Mouse (Mus musculus) fibroblast of lung, adult 2 months (primary cell): ENCODE results near the gene Kcnc3.

Experiments
- DNase-seq: peaks from one replicate; pipeline ENCODE4 v3.0.0-alpha.2; 2011; ENCODE audit warnings: low read depth

The Kcnc3 gene

DNA sequence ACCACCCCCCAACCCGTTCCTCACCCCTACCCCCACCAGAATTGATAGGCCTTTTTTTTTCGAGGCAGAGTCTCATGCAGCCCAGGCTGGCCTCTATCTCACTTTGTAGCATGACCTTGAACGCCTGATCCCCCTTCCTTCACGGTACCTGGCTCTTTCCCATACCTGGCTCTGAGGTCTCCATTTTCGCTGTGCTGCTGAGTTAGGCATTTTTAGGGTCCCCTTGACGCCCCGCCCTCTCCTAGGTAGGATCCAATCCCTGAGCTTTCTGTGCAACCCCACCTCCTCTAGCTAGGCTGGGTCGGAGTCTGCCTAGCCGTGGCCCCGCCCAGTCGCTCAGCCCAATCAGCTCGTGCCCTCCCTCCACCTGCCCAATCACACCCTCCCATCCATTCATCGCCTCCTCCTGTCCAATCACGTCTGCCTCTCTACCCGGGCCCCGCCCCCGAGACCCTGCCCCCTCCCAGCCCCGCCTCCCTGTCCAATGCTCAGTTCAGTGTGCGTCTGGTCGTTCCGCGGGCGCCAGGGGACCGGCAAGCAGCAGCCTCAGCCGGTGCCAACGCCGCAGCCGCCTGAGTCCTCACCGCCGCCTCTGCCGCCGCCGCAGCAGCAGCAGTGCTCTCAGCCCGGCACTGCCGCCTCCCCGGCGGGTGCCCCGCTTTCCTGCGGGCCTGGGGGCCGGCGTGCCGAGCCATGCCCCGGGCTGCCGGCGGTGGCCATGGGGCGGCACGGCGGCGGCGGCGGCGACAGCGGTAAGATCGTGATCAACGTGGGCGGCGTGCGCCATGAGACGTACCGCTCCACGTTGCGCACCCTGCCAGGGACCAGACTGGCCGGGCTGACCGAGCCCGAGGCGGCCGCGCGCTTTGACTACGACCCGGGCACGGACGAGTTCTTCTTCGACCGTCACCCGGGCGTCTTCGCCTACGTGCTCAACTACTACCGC is at the start of gene Kcnc3:
TSS of gene Kcnc3 (plus strand) at position 263 of the 946 bp plus-strand sequence.
- peak; percentile 51 for DNase-seq

DNA sequence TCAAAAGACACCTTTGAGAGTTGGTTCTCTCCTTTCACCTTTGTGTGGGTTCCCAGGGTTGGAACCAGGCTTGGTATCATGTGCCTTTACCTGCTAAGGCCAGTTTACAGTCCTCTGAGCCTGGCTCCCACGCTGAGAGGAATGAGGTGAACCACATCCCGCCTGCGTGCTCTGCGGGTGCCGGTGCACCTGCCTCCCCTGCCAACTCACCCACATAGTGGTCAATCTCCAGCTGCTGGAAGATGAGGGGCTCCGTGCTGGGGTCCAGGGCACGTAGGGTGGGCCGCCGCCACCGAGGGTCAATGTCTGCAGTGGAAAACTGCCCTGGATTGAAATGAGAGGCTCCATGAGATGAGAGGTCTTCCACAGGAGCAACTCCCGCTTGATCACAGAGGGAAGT is 47.9 kb upstream of the Kcnc3 start:
- DNase-seq: no peak

GRCm38 (mm10) chr7:44543071-44543470 is 47.4 kb upstream of the Kcnc3 start:
- DNase-seq: no peak

DNA sequence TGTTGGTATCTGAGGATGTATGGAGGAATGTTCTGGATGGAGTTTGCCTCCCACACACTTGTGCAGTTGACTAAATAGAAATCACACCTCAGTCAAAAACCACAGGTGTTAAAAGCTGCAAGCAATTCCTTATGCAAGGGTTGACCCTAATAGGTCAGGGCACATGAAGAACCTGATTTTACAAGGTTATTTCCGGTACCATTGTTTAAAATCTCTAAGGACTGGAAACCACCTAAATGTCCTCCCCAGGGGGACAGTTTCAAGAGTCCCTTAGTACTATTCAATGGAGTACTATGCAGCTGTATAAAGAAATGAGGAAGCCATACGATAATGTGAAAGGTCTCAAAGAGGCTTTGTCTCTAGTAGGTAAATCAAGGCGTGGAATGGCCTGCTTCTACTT is 44.2 kb upstream of the Kcnc3 start:
- no peak for DNase-seq

DNA sequence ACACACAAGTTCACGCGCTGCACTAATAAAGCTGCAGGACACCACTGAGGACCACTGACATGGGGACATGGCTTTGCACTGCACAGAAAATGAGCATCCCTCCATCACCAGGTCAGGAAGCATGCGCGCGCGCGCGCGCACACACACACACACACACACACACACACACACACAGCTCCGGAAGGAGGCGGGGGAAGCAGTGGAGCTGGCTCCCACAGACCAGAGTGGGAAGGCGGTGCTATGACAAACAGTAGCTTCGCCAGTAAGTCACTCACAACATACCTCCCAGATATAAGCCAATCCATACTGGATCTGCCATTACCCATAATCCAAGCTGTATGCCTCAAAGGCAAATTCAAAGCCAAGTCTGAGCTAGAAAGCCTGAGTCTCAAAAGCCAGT is 43.4 kb upstream of the Kcnc3 start:
- DNase-seq: no peak

GRCm38 (mm10) chr7:44547725-44548124 is 42.7 kb upstream of the Kcnc3 start:
- no peak for DNase-seq

DNA sequence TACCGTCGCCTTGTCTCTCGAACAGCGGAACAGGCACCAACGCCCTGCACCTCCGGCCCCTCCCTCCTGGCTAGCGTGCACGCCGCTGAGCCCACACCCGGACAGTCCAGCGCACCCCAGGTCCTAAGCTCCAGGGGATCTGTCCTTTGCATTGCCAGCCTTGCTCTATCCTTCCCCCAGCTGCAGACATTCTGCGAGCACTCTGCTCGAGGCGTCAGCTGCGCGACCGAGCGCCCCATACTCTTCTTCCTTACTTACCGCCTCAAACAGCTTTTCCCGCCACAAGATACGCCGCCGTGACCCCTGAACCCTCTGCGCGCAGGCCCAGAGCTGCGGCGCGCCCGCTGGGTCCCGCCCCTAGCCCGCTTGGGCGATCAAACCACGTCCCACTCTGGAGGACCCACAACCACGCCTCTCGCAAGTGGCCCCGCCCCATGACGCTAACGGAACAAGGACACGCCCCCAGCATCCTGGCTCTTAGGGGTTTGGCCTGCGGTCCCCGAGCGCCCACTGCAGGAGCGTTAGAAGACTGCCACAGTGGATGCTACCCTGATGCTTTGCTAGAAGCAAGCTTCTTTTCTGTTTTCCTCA is 41.9 kb upstream of the Kcnc3 start, which contains the start of gene Pold1:
TSS of gene Pold1 (minus strand) at position 353 of the 591 bp plus-strand sequence.
- peak; percentile 99 for DNase-seq

DNA sequence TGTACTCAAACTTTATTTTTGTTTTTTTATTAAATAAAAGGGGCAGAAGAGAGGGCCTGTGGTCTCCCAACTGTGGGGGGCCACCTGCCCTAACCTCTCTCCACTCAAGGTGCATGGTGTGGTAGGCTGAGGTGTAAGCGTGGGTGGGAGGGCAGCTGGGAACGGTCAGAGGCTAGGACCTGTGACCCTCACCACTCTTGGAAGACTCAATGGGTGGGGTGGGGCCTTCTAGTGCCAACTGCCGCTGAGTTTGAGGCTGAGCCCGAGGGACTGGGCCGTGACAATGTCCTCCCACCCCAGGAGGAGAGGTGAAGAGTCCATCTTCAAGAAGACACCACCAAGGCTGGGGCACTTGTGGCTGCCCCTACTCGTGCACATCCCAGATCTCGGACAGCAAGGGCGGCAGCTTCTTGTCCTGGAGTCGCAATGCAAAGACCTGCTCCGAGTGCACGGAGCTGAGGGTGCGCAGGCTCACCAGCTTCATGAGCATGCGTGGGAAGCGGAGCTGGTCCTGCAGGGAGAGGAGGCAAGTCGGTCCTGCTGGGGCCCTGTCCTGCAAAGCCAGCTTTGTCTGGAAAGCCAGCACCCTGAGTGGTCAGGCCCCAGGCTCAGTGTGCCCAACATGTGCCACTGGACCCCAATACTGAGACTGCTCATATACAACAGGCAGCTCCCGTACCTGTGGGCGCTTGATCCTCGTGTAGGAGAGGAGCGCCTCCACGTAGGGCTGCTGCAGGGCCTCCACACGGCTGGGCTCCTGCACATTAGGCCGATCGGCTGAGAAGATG is 40.6 kb upstream of the Kcnc3 start:
- no peak for DNase-seq

GRCm38 (mm10) chr7:44550409-44550678 is 40.1 kb upstream of the Kcnc3 start:
- no peak for DNase-seq

- no peak for DNase-seq
These were observed 39.2 kb upstream of the Kcnc3 start for GRCm38 (mm10) chr7:44551301-44551700.

- no peak for DNase-seq
These were observed 38.7 kb upstream of the Kcnc3 start for GRCm38 (mm10) chr7:44551731-44552130.

- no peak for DNase-seq
These were observed 38.1 kb upstream of the Kcnc3 start for GRCm38 (mm10) chr7:44552141-44552908.

DNA sequence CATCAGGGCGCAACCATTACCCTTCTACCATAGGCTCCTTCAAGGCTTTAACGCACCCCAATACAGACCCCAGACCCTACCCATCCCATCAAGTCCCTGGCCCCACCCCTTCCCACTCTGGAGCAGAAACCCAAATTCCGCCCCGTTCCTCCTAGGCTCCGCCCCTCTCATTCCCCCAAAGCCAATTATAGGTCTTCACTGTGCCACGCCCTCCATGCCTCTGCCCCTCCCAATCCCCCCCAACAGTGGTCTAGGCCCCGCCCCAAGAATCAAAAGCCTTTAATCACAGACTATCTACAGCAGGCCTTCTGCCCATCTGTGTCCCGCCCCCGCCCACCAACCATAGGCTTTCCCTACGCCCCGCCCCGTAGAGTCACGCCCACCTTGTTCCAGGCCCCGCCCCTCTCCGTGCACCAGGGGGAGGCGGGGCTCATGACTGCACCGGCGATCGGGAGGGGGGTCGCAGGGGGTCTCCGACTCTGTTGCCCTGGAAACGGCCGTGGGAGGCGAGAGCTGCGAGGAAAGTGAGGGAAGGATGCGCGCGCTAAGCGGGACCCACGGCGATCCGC is 37.2 kb upstream of the Kcnc3 start:
- peak; percentile 62 for DNase-seq

DNA sequence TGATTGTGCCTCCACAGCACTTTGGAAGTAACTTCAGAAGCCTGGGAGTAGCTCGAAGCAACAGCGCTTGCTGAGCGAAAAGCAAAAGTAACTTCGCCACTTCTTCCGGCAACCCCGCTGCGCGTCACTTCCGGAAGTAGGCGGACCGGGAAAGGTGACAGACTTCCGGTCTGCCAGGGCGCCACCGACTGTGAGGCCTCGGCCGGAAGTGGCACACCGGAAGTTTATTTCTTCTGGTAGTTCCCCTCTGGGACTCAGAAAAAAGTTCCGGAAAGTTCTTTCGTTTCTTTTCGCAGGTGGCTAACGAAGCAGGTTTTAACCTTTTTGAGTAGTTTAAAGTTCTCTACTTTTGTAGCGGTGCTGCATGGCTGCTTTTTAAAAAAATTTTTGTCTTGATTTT is 36.6 kb upstream of the Kcnc3 start, which contains the start of gene Nr1h2:
TSS of gene Nr1h2 (minus strand) at position 126 of the 400 bp plus-strand sequence.
- peak; percentile 82 for DNase-seq

DNA sequence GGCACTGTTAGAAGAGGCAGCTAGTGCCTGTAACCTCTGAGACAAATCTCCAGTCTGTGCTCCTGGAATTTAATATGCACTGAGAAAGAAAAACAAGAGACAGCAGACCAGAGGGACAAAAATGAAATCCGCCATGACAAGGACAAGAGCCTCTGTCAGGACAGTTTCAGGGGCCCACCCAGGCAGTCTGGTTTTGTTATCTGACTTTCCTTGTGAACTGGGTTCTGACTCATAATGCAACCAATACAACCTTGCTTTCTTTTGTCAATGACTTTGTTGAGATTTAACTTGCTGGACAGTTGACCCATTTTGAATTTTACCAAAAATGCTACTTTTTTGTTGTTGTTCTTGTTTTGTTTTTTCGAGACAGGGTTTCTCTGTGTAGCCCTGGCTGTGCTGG is 32.8 kb upstream of the Kcnc3 start:
- no peak for DNase-seq

DNA sequence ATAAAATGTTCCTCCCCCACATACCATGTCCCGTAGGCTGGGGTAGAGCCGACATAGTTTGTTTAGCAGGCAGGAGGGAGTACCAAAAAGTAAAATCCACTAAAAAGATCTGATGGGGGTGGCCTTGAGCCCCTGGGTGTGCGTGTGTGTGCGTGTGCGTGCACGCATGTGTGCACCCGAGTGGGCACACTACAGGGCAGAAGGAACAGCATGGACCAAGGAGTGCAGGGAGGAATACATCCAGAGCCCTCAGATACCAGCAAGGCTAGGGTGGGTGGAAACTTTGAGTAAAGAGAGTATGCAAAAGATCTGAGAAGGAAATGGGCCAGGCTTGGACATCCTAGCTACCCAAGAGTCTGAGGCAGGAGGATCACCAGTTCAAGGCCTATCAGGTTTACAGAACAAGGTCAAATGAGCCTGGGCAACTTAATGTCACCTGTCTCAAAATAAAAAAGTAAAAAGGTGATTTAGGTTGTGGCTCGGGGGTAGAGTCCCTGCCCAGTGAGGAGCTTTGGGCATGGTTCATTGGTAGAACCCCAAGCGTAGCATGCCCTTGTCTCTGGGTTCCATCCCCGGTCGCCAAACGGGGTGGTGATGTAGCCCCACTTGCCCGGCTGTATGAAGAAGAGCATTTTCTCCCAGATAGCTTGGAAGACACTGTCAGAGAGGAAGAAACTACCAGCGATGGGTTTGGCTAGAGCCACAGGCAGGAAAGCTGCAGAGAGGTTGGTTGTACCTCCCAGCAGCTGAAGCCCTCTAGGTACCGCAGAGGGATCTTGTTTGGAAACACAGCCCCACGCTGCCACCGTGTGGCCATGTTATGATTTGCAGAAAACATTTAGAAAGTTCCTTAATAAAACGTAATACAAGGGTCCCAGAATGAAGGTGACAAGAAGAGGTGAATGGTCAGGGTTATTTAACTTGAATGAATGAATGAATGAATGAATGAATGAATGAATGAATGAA is 29.7 kb upstream of the Kcnc3 start:
- DNase-seq: peak; percentile 67

DNA sequence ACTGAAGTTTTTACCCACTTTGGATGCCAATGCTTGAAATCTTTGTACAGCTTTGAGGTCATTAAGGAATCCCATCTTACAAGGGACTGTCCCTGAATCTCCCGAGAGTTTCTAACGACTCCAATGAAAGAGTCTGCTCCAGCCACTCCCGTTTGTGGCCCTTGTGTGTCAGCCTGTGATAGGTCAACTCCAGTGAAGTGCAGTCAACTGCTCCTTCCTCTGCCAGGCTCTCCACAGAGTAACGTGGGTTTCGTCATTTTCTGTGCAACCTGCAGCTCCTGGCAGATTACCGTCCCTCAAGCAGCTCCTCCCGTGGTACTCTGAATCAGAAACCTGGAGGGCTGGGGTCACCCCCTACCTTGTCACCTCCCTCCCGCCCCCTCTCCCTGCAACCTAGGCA is 27.2 kb upstream of the Kcnc3 start:
- DNase-seq: no peak

GRCm38 (mm10) chr7:44564486-44564885 is 26.0 kb upstream of the Kcnc3 start:
- no peak for DNase-seq

- DNase-seq: no peak
These were observed 25.1 kb upstream of the Kcnc3 start for GRCm38 (mm10) chr7:44565414-44565813.

GRCm38 (mm10) chr7:44568803-44569202 is 21.7 kb upstream of the Kcnc3 start:
- no peak for DNase-seq
